Mouse (Mus musculus): ENCODE results near the gene Cdc6. TPM values are rescaled to one million over a fixed set of nuclear protein-coding genes. Genes with fewer than 3 reads are reported as not detected.
"Not testable (repeated sequence)": the region's sequence is repeated elsewhere in the genome, so short reads cannot be mapped to it uniquely, and the experiment has no call there.

Cdc6 gene
- polyA plus RNA-seq, 1 experiment from 2014 or later: 38.3 TPM

DNA sequence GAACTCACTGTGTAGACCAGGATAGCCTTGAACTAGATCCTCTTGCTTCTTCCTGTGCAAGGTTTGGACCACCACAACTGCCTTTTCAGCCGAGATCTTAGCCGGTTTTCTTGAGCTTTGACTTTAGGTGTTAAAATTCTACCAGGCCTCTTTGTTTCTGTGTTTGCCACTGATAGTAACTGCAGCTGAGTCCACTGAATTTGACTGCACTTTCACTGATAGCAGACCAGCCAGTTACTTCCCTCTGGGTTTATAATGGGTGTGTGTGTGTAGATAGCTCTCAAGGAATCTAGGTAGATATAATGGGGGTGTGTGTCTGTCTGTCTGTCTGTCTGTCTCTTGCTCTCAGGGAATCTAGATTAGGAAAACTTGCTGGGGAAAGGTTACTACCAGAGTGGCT, 3.0 kb upstream of the Cdc6 start:
- Histone ChIP-seq H3K4me1 (replicated peaks; ENCODE audit: control insufficient read depth, insufficient read depth, low read length) (peaks cover 37% of the 10 kb centered on the region), H3K36me3 (ENCODE audit: control insufficient read depth, insufficient read depth, low read length) (peaks cover 11% of the 10 kb centered on the region), H3K9me3 (ENCODE audit: control insufficient read depth, low read length) (no peaks in the 10 kb centered on the region), H3K27ac (ENCODE audit: low read length) (peak overlapping the region; percentile 87), H3K9ac (ENCODE audit: low read length) (no peak overlapping the region), H3K27me3 (ENCODE audit: control insufficient read depth, insufficient read depth, low read depth, low read length) (no peaks in the 10 kb centered on the region), H3K4me3 (ENCODE audit: low read length) (no peak overlapping the region), H3K4me2 (ENCODE audit: low read depth, low read length) (no peak overlapping the region)
- WGBS: 43% methylated on average over 2 of the region's 2 CpGs
- ATAC-seq (ENCODE audit: low read depth): no peak

DNA sequence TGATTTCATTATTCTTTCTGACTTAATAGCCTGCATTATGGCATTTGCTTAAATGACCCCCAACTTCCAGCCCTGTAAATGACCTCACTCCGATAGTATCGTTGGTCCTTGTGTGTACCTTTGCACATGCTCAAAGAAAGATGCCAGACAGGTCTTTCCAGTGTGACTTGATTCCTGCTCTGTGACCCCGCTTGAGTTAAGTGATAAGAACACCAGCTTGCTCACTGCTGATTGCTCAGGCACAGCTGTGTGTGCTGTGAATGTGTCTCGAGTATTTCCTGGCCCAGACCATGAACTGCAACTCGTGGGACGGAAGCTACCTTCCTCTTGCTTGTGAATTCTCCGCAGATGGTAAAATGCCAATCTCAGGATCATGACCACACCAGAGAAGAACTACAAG, 2.6 kb upstream of the Cdc6 start:
- WGBS: 35% methylated on average over 7 of the region's 7 CpGs
- Histone ChIP-seq H3K27ac (ENCODE audit: low read length) (peak overlapping the region; percentile 87), H3K4me3 (ENCODE audit: low read length) (no peak overlapping the region), H3K9me3 (ENCODE audit: control insufficient read depth, low read length) (no peaks in the 10 kb centered on the region), H3K4me1 (replicated peaks; ENCODE audit: control insufficient read depth, insufficient read depth, low read length) (peaks cover 42% of the 10 kb centered on the region), H3K9ac (ENCODE audit: low read length) (no peak overlapping the region), H3K4me2 (ENCODE audit: low read depth, low read length) (no peak overlapping the region; the same call in 1 of the 2 replicates), H3K36me3 (ENCODE audit: control insufficient read depth, insufficient read depth, low read length) (peaks cover 9% of the 10 kb centered on the region), H3K27me3 (ENCODE audit: control insufficient read depth, insufficient read depth, low read depth, low read length) (no peaks in the 10 kb centered on the region)
- ATAC-seq (ENCODE audit: low read depth): peak; percentile 46; the same call in 1 of the 2 replicates

DNA sequence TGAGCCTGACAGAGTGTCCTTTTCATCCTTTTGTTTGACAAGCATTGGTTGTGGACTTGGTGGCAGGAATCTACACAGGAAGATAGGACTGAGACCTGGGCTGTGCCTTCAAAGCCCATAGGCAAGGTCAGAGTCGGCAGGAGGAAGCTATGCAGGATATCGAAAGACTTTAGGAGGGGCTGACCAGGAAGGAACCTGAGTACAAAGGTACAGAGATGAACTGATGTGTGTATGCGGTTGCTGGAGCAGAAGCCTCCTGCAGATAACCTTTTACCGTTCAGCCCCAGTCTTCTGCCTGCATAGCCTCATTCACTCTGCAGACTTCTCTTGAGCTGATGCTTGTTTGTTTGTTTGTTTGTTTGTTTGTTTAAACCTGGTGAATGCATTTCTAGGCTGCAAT, 2.0 kb upstream of the Cdc6 start:
- Histone ChIP-seq H3K9me3 (ENCODE audit: control insufficient read depth, low read length) (no peaks in the 10 kb centered on the region), H3K27me3 (ENCODE audit: control insufficient read depth, insufficient read depth, low read depth, low read length) (no peaks in the 10 kb centered on the region), H3K4me2 (ENCODE audit: low read depth, low read length) (no peak overlapping the region), H3K27ac (ENCODE audit: low read length) (peak overlapping the region; percentile 87), H3K4me3 (ENCODE audit: low read length) (no peak overlapping the region), H3K9ac (ENCODE audit: low read length) (no peak overlapping the region), H3K4me1 (replicated peaks; ENCODE audit: control insufficient read depth, insufficient read depth, low read length) (peaks cover 47% of the 10 kb centered on the region), H3K36me3 (ENCODE audit: control insufficient read depth, insufficient read depth, low read length) (peaks cover 8% of the 10 kb centered on the region)
- no peak for ATAC-seq (ENCODE audit: low read depth)
- 52% methylated on average over 4 of the region's 4 CpGs for WGBS

DNA sequence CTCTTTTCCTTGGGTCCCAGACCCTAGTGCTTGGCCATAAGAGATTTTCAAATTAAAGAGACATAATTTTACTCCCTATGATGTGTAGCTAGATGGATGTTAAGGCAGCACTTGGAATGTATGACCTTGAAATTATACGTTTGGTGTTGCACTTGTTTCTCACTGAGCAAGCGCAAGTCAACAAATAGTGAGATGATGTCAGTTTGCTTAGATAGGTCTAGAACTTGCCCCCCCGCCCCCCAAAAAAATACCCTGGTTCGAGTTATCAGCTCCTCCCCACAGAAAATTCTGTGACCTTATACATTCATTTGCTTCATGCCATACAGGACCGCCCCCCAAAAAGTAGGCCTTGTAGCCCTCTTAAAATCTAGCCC, 551 bp upstream of the Cdc6 start:
- peak overlapping the region; percentile 95 for H3K4me2 ChIP-seq (ENCODE audit: low read depth, low read length)
- no peaks in the 10 kb centered on the region for H3K9me3 ChIP-seq (ENCODE audit: control insufficient read depth, low read length)
- H3K36me3 ChIP-seq (ENCODE audit: control insufficient read depth, insufficient read depth, low read length): peaks cover 9% of the 10 kb centered on the region
- no peak for ATAC-seq (ENCODE audit: low read depth)
- H3K27me3 ChIP-seq (ENCODE audit: control insufficient read depth, insufficient read depth, low read depth, low read length): no peaks in the 10 kb centered on the region
- peak overlapping the region; percentile 48; the same call in 1 of the 2 replicates for H3K9ac ChIP-seq (ENCODE audit: low read length)
- peak overlapping the region; percentile 36 for H3K4me3 ChIP-seq (ENCODE audit: low read length)
- WGBS: 53% methylated on average over 5 of the region's 5 CpGs
- peaks cover 47% of the 10 kb centered on the region for H3K4me1 ChIP-seq (replicated peaks; ENCODE audit: control insufficient read depth, insufficient read depth, low read length)
- H3K27ac ChIP-seq (ENCODE audit: low read length): no peak overlapping the region

DNA sequence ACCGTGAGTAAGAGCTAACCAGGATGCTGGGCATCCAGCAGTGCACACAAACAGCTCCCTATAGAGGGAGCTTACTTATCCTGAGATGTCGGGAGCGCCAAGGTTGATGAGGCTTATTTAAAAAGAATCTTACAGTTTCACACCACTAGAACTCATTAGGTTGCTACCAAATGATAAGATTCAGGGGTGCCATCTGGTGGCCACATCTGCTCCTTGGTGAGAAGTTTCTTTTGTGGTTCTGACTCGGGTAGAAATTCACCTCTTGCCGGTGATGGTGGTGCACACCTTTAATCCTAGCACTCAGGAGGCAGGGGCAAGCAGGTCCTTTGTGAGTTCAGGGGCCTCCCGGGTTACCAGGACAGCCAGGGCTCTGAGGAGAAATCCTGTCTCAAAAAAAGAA, 2.1 kb downstream of the Cdc6 start:
- H3K4me2 ChIP-seq (ENCODE audit: low read depth, low read length): peak overlapping the region; percentile 95
- no peak for ATAC-seq (ENCODE audit: low read depth)
- peaks cover 33% of the 10 kb centered on the region for H3K4me1 ChIP-seq (replicated peaks; ENCODE audit: control insufficient read depth, insufficient read depth, low read length)
- peak overlapping the region; percentile 64 for H3K4me3 ChIP-seq (ENCODE audit: low read length)
- 19% methylated on average over 6 of the region's 6 CpGs for WGBS
- no peaks in the 10 kb centered on the region for H3K9me3 ChIP-seq (ENCODE audit: control insufficient read depth, low read length)
- peaks cover 13% of the 10 kb centered on the region for H3K36me3 ChIP-seq (ENCODE audit: control insufficient read depth, insufficient read depth, low read length)
- H3K9ac ChIP-seq (ENCODE audit: low read length): peak overlapping the region; percentile 40; the same call in 1 of the 2 replicates
- H3K27me3 ChIP-seq (ENCODE audit: control insufficient read depth, insufficient read depth, low read depth, low read length): no peaks in the 10 kb centered on the region
- H3K27ac ChIP-seq (ENCODE audit: low read length): no peak overlapping the region

DNA sequence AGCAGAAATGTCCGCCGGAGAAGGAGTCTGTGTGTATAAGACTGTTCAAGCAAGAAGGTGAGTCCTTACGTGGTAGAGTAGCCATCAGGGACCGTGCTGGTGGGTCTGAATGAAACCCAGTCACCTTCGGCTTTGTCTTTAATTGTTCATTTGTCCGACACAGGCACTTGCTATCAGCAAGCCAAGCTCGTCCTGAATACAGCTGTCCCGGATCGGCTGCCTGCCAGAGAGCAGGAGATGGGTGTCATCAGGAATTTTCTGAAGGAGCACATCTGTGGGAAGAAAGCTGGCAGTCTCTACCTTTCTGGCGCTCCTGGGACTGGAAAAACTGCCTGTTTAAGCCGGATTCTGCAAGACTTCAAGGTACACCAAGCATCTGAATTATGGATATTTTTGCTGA, 2.8 kb downstream of the Cdc6 start:
- Histone ChIP-seq H3K4me2 (ENCODE audit: low read depth, low read length) (no peak overlapping the region), H3K9me3 (ENCODE audit: control insufficient read depth, low read length) (no peaks in the 10 kb centered on the region), H3K36me3 (ENCODE audit: control insufficient read depth, insufficient read depth, low read length) (peaks cover 13% of the 10 kb centered on the region), H3K27ac (ENCODE audit: low read length) (no peak overlapping the region), H3K9ac (ENCODE audit: low read length) (no peak overlapping the region), H3K4me3 (ENCODE audit: low read length) (no peak overlapping the region), H3K27me3 (ENCODE audit: control insufficient read depth, insufficient read depth, low read depth, low read length) (no peaks in the 10 kb centered on the region), H3K4me1 (replicated peaks; ENCODE audit: control insufficient read depth, insufficient read depth, low read length) (peaks cover 30% of the 10 kb centered on the region)
- no peak for ATAC-seq (ENCODE audit: low read depth)
- WGBS: 71% methylated on average over 11 of the region's 11 CpGs

DNA sequence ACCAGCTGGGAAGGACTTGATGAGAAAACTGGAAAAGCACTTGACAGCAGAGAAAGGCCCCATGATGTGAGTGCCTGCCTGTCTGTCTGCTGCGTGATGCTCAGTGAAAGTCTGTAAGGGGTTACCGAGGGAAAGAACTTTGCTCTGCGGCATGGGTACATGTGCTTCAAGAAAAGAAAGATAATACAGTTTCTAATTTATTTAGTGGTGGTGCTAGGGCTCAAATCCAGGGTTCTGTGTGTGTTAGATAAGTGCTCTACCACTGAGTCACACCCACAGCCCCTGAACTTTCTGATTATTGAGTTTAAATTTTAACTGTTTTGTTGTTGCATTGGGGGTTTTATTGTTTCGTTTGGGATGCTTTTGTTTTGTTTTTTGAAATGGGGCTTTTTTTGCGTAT, 3.9 kb downstream of the Cdc6 start:
- no peak for ATAC-seq (ENCODE audit: low read depth)
- Histone ChIP-seq H3K36me3 (ENCODE audit: control insufficient read depth, insufficient read depth, low read length) (peaks cover 16% of the 10 kb centered on the region), H3K4me3 (ENCODE audit: low read length) (no peak overlapping the region), H3K4me1 (replicated peaks; ENCODE audit: control insufficient read depth, insufficient read depth, low read length) (peaks cover 23% of the 10 kb centered on the region), H3K9ac (ENCODE audit: low read length) (no peak overlapping the region), H3K4me2 (ENCODE audit: low read depth, low read length) (no peak overlapping the region), H3K27me3 (ENCODE audit: control insufficient read depth, insufficient read depth, low read depth, low read length) (no peaks in the 10 kb centered on the region), H3K27ac (ENCODE audit: low read length) (no peak overlapping the region), H3K9me3 (ENCODE audit: control insufficient read depth, low read length) (no peaks in the 10 kb centered on the region)
- WGBS: 81% methylated on average over 5 of the region's 5 CpGs

DNA sequence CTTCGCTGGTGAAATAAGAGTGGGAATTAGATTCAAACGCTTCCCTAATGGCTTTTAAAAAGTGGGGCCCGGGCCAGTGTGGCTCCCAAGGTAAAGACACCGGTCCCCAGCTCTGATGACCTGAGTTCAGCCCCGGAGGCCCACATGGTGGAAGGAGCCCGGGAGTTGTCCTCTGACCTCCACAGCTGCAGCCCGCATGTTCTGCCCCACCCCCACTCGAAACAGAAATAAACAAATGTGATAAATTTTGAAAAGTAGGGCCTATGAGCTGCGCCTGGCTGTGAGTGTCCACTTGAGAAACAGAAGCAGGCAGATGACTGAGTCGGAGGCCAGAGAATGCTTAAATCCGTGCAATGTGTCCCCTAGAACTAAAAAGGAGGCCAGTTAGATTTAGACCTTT, 6.6 kb downstream of the Cdc6 start:
- WGBS: 43% methylated on average over 11 of the region's 11 CpGs
- Histone ChIP-seq H3K4me1 (replicated peaks; ENCODE audit: control insufficient read depth, insufficient read depth, low read length) (peaks cover 13% of the 10 kb centered on the region; the same call in 1 of the 2 replicates), H3K27ac (ENCODE audit: low read length) (no peak overlapping the region), H3K4me2 (ENCODE audit: low read depth, low read length) (no peak overlapping the region), H3K27me3 (ENCODE audit: control insufficient read depth, insufficient read depth, low read depth, low read length) (no peaks in the 10 kb centered on the region), H3K36me3 (ENCODE audit: control insufficient read depth, insufficient read depth, low read length) (peaks cover 22% of the 10 kb centered on the region), H3K4me3 (ENCODE audit: low read length) (no peak overlapping the region), H3K9me3 (ENCODE audit: control insufficient read depth, low read length) (no peaks in the 10 kb centered on the region), H3K9ac (ENCODE audit: low read length) (no peak overlapping the region)
- 0 out of 2 replicates have a peak, but pooled peaks have one; percentile 18 for ATAC-seq (ENCODE audit: low read depth)

DNA sequence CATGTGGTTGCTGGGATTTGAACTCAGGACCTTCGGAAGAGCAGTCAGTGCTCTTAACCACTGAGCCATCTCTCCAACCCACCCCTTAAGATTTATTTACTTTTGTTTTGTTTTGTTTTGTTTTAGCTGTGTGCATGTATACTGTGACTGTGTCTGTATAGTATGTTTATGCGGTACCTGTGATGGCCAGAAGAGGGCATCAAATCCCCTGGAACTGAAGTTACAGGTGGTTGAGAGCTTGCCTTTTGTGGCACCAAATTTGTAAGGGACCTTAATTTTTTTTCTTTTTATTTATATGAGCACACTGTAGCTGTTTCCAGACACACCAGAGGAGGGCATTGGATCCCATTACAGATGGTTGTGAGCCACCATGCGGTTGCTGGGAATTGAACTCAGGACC, 8.8 kb downstream of the Cdc6 start:
- H3K27me3 ChIP-seq (ENCODE audit: control insufficient read depth, insufficient read depth, low read depth, low read length); H3K27ac ChIP-seq (ENCODE audit: low read length); H3K4me1 ChIP-seq (replicated peaks; ENCODE audit: control insufficient read depth, insufficient read depth, low read length); H3K4me2 ChIP-seq (ENCODE audit: low read depth, low read length); ATAC-seq (ENCODE audit: low read depth); H3K9me3 ChIP-seq (ENCODE audit: control insufficient read depth, low read length); H3K9ac ChIP-seq (ENCODE audit: low read length); H3K4me3 ChIP-seq (ENCODE audit: low read length): not testable (repeated sequence)
- WGBS: 89% methylated on average over 3 of the region's 3 CpGs
- peaks cover 27% of the 10 kb centered on the region for H3K36me3 ChIP-seq (ENCODE audit: control insufficient read depth, insufficient read depth, low read length)

DNA sequence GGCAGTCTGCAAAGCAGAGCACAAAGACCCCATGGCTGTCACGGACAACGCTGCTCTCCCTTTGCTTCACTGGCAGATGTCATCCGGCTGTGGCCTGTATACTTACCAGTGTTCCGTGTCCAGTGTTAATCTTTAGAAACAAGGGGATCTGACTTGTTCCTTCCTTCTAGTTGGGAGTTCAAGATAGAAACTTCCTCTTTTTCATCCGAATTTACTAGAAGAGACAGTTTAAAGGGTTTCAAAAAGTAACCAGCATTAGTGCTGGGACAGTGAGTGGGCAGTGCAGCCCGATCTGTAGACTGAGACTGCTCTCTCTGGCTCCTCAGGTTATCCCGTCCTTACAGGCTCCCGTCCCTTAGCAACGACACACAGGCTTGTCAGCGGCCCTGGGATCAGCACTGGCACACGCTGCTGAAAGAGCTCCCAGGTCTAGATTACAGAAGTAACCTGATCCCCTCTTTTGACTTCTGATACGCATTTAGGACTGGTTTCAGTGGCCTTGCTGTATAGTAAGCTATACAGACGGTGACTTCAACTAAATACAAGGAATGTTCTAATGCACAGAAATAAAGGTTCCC, 9.9 kb downstream of the Cdc6 start:
- peak overlapping the region; percentile 11 for H3K9ac ChIP-seq (ENCODE audit: low read length)
- peaks cover 23% of the 10 kb centered on the region for H3K36me3 ChIP-seq (ENCODE audit: control insufficient read depth, insufficient read depth, low read length)
- H3K4me3 ChIP-seq (ENCODE audit: low read length): no peak overlapping the region
- H3K4me1 ChIP-seq (replicated peaks; ENCODE audit: control insufficient read depth, insufficient read depth, low read length): peaks cover 2% of the 10 kb centered on the region
- 57% methylated on average over 13 of the region's 13 CpGs for WGBS
- no peak overlapping the region for H3K4me2 ChIP-seq (ENCODE audit: low read depth, low read length)
- no peak for ATAC-seq (ENCODE audit: low read depth)
- no peaks in the 10 kb centered on the region for H3K27me3 ChIP-seq (ENCODE audit: control insufficient read depth, insufficient read depth, low read depth, low read length)
- no peak overlapping the region for H3K27ac ChIP-seq (ENCODE audit: low read length)
- no peaks in the 10 kb centered on the region for H3K9me3 ChIP-seq (ENCODE audit: control insufficient read depth, low read length)

Measured in lung, embryonic 16.5 days (tissue).